Mouse (Mus musculus) heart, adult 2 months (tissue): ENCODE data around the gene Prss33.
A peak's percentile ranks its signal among the peaks of the same experiment; 100 is the strongest.

Experiments
- CTCF ChIP-seq: fragments of 200-600 bp; IDR thresholded peaks from 2 replicates; pipeline ENCODE4 v1.8.1; 2022; ENCODE audit warnings: antibody characterized with exemption, mild to moderate bottlenecking, moderate library complexity
- EP300 ChIP-seq: fragments of 200-500 bp; IDR thresholded peaks from 2 replicates; pipeline ENCODE4 v1.6.1; 2011; ENCODE audit warnings: low read depth, low read length, control low read depth; ENCODE audit not compliant: insufficient read depth
- POLR2A ChIP-seq: fragments of 200-500 bp; IDR thresholded peaks from 2 replicates; pipeline ENCODE4 v1.6.1; 2011; ENCODE audit warnings: mild to moderate bottlenecking, low read depth, low read length, control low read depth; ENCODE audit not compliant: insufficient read depth

- no peak for TF ChIP-seq EP300
- TF ChIP-seq CTCF, result peak; percentile 18
- TF ChIP-seq POLR2A, result peak; percentile 65
Measured at GRCm38 (mm10) chr17:23790269-23791078, 45.4 kb downstream of the Prss33 start, which contains the start of gene Srrm2.
